Mouse (Mus musculus) embryonic fibroblast, embryonic 13.5 days (primary cell): ENCODE results near the gene Mgat4e. TPM values are rescaled to one million over a fixed set of nuclear protein-coding genes. Genes with fewer than 3 reads are reported as not detected.
A peak's percentile ranks its signal among the peaks of the same experiment; 100 is the strongest.

Source experiments
- H3K27ac ChIP-seq: 2 replicates; pipeline ENCODE4 v1.5.1; 2012; ENCODE audit warnings: low read length, control low read depth, inconsistent platforms; ENCODE audit not compliant: insufficient read depth
- H3K4me1 ChIP-seq: 2 replicates; pipeline ENCODE4 v1.6.1; 2011; ENCODE audit warnings: low read length; ENCODE audit not compliant: control insufficient read depth, insufficient read depth
- H3K4me3 ChIP-seq: 2 replicates; pipeline ENCODE4 v1.5.1; 2011; ENCODE audit warnings: mild to moderate bottlenecking, control low read depth, low read length; ENCODE audit not compliant: insufficient read depth
- CTCF ChIP-seq: IDR thresholded peaks from 2 replicates; pipeline ENCODE4 v1.5.1; 2011; ENCODE audit warnings: mild to moderate bottlenecking, control low read depth, low read length, moderate library complexity, borderline replicate concordance; ENCODE audit not compliant: insufficient read depth
- POLR2A ChIP-seq: IDR thresholded peaks from 2 replicates; pipeline ENCODE4 v1.6.1; 2011; ENCODE audit warnings: low read depth, mild to moderate bottlenecking, control low read depth, low read length, moderate library complexity
- polyA plus RNA-seq: library from polyadenylated mRNA; stranded (reverse); fragments of >200 nt; gene quantifications from 2 replicates; pipeline ENCODE4 v1.2.4, GENCODE M21; 2011; ENCODE audit warnings: low read depth; ENCODE audit not compliant: missing spikeins, insufficient read length

Mgat4e gene
- polyA plus RNA-seq, 1 experiment = not detected

DNA sequence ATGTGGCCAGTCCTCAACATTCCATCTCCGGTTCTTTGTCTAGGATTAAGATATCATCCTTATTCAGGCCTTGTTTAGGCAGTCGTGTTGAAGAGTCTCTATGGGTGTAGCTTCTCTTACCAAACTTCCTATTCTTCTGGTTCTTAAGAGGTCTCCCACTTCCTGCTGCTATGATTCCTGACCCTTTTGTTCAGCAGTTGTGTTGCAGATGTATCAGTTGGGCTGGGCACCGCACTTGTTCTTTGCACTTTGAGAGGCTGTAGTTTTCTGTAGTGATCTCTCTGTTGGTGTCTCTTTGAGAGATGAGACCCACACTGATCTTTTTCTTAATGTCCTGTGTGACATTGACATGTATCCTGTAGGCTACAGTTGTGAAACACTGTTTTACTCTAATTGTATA lies 21.1 kb upstream of the Mgat4e start:
- no peak for TF ChIP-seq CTCF
- no peak for TF ChIP-seq POLR2A
- no peak overlapping the region for H3K4me3 ChIP-seq
- peaks cover 4% of the 10 kb centered on the region; the same call in 1 of the 2 replicates for H3K4me1 ChIP-seq
- no peak overlapping the region for H3K27ac ChIP-seq

DNA sequence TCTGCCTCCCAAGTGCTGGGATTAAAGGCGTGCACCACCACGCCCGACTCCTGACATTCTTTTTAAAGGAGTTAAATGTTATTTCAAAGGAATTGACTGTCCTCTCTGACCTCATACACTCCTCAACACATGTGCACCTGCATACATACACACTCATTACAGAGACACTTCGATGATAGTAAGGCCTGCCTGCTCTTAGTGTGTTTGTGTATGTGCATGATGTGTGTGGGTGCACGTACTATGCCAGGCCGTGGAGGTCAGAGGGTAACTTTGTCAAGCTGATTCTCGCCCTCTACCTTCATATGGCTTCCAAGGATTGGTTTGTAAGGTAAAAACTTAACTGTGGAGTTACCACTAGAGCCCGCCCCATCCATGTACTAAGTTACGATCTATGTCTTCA lies 20.7 kb upstream of the Mgat4e start:
- H3K4me1 ChIP-seq = peaks cover 4% of the 10 kb centered on the region; the same call in 1 of the 2 replicates
- no peak overlapping the region for H3K27ac ChIP-seq
- no peak overlapping the region for H3K4me3 ChIP-seq
- no peak for TF ChIP-seq CTCF

DNA sequence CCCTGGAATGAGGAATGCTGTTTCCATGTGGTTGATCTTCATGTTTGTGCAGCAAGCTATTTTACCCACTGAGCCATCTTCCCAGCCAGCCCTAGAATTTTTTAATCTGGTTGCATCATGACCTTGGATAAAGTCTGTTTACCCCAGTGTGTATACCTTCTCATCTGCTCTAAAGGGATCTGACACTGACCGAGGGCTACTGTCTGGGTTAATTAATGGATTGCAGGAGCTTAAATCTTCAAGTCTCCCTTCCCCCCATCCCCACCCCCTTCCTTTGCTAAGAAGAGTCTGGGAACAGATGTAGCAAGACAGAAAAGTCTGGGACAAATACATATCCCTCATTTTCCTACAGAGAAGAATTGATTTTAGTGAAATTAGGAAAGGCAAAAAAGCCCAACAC lies 18.0 kb upstream of the Mgat4e start:
- no peak overlapping the region for H3K4me3 ChIP-seq
- H3K4me1 ChIP-seq = no peaks in the 10 kb centered on the region; the same call in 1 of the 2 replicates
- TF ChIP-seq POLR2A (no peak), CTCF (no peak)
- H3K27ac ChIP-seq = no peak overlapping the region

DNA sequence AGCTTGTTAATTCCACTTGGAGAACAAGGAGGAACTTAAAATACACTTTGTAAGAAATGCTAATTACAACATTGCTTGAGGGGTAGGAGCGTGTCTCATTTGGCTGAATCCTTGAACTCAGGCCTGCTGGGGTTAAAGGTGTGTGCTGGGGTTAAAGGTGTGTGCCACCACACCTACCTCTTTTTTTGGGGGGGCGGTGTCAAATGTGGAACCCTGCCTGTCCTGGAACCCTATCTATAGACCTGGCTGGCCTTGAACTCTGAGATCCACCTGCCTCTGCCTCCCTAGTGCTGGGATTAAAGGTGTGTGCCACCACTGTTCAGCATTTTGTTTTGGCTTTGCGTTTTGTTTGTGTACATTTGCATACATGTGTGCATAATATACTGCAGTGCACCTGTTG lies 14.2 kb upstream of the Mgat4e start:
- no peak for TF ChIP-seq CTCF
- TF ChIP-seq POLR2A = no peak
- Histone ChIP-seq H3K4me1 (no peaks in the 10 kb centered on the region; the same call in 1 of the 2 replicates), H3K27ac (no peak overlapping the region), H3K4me3 (no peak overlapping the region)

DNA sequence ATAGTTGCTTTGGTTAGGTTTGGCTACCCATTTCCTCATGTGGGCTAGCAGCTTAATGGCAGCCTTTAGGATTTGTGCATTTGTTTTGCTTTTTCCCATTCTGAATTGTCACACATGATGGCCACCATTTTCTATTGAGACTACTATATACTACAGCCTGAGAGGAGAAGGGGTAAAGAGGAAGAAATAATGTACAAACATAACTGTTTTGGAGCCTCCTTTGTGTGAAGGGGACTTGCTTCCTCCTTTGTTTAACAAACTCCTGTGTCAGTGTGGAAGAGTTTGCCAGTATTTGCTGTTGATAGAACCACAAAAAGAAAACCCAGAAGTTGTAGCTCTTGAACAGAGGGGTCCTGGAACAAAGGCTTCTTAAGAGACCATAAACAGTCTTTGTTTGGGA lies 13.0 kb upstream of the Mgat4e start:
- Histone ChIP-seq H3K4me3 (peak overlapping the region; percentile 58), H3K4me1 (no peaks in the 10 kb centered on the region; the same call in 1 of the 2 replicates), H3K27ac (peak overlapping the region; percentile 12; the same call in 1 of the 2 replicates)
- TF ChIP-seq POLR2A = no peak
- TF ChIP-seq CTCF = no peak

DNA sequence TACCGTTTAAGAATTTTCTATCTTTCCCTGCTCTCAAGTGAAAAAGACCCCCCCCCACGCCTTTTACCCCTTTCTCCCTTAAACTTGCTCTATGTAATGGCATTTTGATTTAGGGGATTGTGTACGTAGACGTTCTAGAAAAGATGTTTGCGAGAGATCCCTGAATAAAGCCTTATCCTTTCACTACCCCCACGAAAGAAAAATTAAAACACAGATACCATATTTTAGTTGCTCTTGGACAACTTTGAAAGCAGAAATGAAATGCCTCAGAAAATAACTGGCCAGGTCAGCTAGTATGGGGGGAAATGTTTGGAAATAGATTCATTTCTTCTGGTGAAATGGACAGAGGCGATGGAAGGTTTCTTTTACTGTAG lies 12.3 kb upstream of the Mgat4e start:
- no peaks in the 10 kb centered on the region; the same call in none of the 2 replicates for H3K4me1 ChIP-seq
- H3K4me3 ChIP-seq = peak overlapping the region; percentile 58
- no peak overlapping the region; the same call in 1 of the 2 replicates for H3K27ac ChIP-seq
- TF ChIP-seq POLR2A = no peak
- TF ChIP-seq CTCF = no peak

DNA sequence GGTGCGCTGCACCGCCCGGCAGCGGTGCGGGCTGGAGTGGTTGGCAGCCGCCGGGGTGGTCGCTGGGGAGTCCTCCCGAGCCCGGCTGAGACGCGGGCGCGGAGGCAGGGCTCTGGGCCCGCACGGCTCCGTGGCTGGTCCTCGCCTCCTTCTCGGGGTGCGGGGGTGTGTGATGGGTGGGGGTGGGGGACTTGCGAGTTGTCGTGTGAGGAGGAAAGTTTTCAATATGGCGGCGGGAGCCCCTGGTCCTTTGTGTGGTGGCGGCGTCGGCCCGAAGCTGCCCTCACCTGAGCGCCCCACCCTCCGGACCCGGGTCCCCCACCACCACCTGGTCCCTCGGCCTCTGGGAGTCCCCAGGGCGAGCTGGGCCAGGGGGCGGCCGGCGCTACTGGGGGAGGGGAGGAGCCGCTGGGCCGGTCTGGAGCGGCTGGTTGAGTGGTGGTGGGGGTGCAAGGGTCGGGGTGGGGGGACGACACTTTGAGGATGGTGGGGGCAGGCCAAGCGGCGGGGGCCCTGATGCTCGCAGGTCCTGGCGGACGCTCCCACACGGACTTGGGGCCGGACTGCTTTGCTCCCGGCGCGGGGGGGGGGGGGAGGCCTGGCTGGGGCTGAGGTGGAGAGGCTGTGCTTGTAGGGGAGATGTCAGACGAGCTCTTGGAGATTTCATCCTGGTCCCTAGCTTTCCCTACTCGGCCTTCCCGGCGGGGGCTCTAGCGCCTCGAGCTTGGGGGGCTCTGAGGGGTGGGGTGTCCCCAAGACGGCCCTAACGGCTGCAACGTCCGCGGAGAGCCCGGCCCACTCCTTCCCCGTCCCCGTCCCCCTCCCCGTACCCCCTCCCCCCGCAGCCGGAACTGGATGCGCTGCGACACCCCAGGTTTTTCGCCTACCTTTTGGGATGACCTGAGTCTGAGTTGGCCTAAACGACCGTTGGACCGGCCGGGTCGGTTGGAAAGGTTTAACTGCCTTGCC lies 11.6 kb upstream of the Mgat4e start:
- Histone ChIP-seq H3K27ac (peak overlapping the region; percentile 28; the same call in 1 of the 2 replicates), H3K4me3 (peak overlapping the region; percentile 58), H3K4me1 (no peaks in the 10 kb centered on the region; the same call in none of the 2 replicates)
- no peak for TF ChIP-seq CTCF
- TF ChIP-seq POLR2A = peak; percentile 34; the same call in 1 of the 2 replicates

DNA sequence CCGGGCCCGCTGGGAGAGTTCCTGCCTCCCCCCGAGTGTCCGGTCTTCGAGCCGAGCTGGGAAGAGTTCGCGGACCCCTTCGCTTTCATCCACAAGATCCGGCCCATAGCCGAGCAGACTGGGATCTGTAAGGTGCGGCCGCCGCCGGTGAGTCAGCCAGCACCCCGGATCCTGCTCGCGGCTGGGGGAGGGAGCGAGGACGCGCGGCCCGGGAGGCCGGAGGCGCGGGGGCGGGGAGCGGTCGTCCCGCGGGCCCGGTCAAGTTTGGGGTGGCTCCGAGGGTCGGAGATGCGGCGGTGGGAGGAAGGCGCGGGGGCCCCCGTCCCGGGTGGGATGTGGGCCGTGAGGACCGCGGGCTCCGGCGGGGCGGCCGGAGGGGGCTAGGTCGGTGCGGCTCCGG lies 10.9 kb upstream of the Mgat4e start:
- Histone ChIP-seq H3K27ac (peak overlapping the region; percentile 28; the same call in 1 of the 2 replicates), H3K4me1 (no peaks in the 10 kb centered on the region; the same call in none of the 2 replicates), H3K4me3 (peak overlapping the region; percentile 58)
- no peak for TF ChIP-seq POLR2A
- TF ChIP-seq CTCF = no peak

DNA sequence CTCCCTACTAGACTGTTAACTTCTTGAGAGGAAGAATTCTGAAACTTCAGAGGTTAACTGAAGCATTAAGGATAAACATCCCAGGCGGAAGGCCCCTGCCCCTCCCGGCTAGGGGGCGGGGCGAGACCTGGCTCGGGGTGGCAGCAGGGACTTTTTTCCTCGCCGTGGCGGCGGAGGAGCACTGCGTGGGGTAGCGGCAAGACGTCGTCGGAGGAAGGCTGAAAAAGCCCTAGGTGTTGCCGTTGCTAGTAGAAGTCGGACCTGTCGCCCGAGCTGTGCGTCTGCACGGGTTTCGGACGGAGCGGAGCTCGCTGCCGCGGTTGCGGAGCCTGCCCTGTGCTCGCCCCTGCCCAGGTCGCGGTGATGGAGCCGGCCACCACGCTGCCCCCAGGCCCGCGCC lies 10.5 kb upstream of the Mgat4e start, which contains the start of gene Kdm5b:
TSS of gene Kdm5b (plus strand) at position 196 of the 400 bp plus-strand sequence.
- Histone ChIP-seq H3K4me1 (no peaks in the 10 kb centered on the region; the same call in 1 of the 2 replicates), H3K27ac (peak within 1 kb of the TSS; percentile 28; the same call in 1 of the 2 replicates), H3K4me3 (peak within 1 kb of the TSS; percentile 58)
- TF ChIP-seq CTCF (no peak), POLR2A (peak; percentile 99)

DNA sequence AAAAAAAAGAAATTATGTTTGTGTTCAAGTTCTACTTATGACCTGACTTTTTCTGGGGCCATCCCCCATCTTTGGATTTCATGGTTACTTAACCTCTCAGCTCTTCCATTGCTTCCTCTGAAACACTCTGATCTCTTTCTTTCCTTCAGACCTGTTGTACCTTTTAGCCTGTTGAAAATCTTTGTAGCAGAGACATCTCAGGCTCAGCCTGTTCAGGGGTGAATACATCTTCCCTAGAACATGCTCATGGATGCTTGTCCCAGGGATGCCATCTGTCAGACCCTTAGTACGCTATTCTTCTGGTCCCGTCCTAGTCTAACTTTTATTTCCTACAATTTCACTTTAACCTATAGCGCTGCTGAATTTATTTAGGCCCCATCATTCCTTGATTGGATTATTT lies 9.7 kb upstream of the Mgat4e start:
- Histone ChIP-seq H3K4me3 (no peak overlapping the region), H3K4me1 (no peaks in the 10 kb centered on the region; the same call in 1 of the 2 replicates), H3K27ac (no peak overlapping the region)
- TF ChIP-seq CTCF (no peak), POLR2A (no peak)
